Comparison of ENCODE assay signal across 9 mouse cellular contexts in genomic region chr8:61274602-61275462, GRCm38 (mm10). TPM values are rescaled to one million over a fixed set of nuclear protein-coding genes. Genes with fewer than 3 reads are reported as not detected.
DNase-seq lines count a peak whose midpoint lies in the region; ATAC-seq lines count a peak whose summit lies in the region.
"Had no signal": no experiment of that assay in that cellular context is flagged by ENCODE, and none has a peak within 500 bp of the region (broad histone marks: within the 10 kb centered on the region; RNA-seq: fewer than 3 reads in every experiment).

No protein-coding gene starts in this region.

- ATAC-seq in embryonic facial prominence, embryonic 11.5 days (replicated peaks; ENCODE audit: insufficient number of reproducible peaks, low FRiP score, low TSS enrichment, low read depth) = peak; percentile 60; the same call in 1 of the 2 replicates
- ATAC-seq in hindbrain, embryonic 13.5 days (ENCODE audit: low FRiP score) = peak; percentile 32; the same call in 1 of the 2 replicates
- ATAC-seq in limb, embryonic 15.5 days (ENCODE audit: insufficient number of reproducible peaks, low FRiP score, low TSS enrichment, low read depth) = 0 out of 2 replicates have a peak, but pooled peaks have one; percentile 30
- no peak for ATAC-seq in inflammation-experienced regulatory T-cells, adult 6 months
- ATAC-seq: Patski had no signal

- 40% methylated on average over 10 of the region's 10 CpGs for WGBS in embryonic facial prominence, embryonic 11.5 days
- 43% methylated on average over 10 of the region's 10 CpGs for WGBS in hindbrain, embryonic 13.5 days
- WGBS in limb, embryonic 15.5 days = 23% methylated on average over 10 of the region's 10 CpGs

- H3K36me3 ChIP-seq in embryonic facial prominence, embryonic 11.5 days (replicated peaks; ENCODE audit: control insufficient read depth, insufficient read depth, low read depth, low read length) = no peaks in the 10 kb centered on the region
- H3K36me3 ChIP-seq in hindbrain, embryonic 13.5 days = no peaks in the 10 kb centered on the region; the same call in 1 of the 2 replicates
- H3K36me3 ChIP-seq in limb, embryonic 15.5 days = no peaks in the 10 kb centered on the region

- H3K4me1 ChIP-seq in embryonic facial prominence, embryonic 11.5 days (ENCODE audit: control insufficient read depth, insufficient read depth, low read length) = no peaks in the 10 kb centered on the region; the same call in 1 of the 2 replicates
- H3K4me1 ChIP-seq in hindbrain, embryonic 13.5 days (replicated peaks) = peaks cover 56% of the 10 kb centered on the region
- H3K4me1 ChIP-seq in limb, embryonic 15.5 days = peaks cover 41% of the 10 kb centered on the region

- DNase-seq in MN1 (ENCODE audit: low spot score) = peak; percentile 48
- no peak for DNase-seq in embryonic facial prominence, embryonic 11.5 days (ENCODE audit: low spot score)
- DNase-seq in left cerebral cortex, postnatal 25 days (ENCODE audit: low spot score in 2 of 2) = no peak
- no peak for DNase-seq in thymus, adult 18-20 months
- no peak for DNase-seq in layer of hippocampus, adult 18-20 months (ENCODE audit: low spot score in 2 of 2)

- no peak overlapping the region for H3K4me3 ChIP-seq in embryonic facial prominence, embryonic 11.5 days (ENCODE audit: low read depth, low read length)
- no peak overlapping the region for H3K4me3 ChIP-seq in hindbrain, embryonic 13.5 days
- H3K4me3 ChIP-seq in limb, embryonic 15.5 days = no peak overlapping the region

- H3K27me3 ChIP-seq in embryonic facial prominence, embryonic 11.5 days (ENCODE audit: control insufficient read depth, insufficient read depth, low read length) = no peaks in the 10 kb centered on the region
- H3K27me3 ChIP-seq in hindbrain, embryonic 13.5 days = no peaks in the 10 kb centered on the region
- H3K27me3 ChIP-seq in limb, embryonic 15.5 days = no peaks in the 10 kb centered on the region
- H3K27me3 ChIP-seq: Patski had no signal

- no peak overlapping the region for H3K4me2 ChIP-seq in embryonic facial prominence, embryonic 11.5 days (ENCODE audit: low read depth, low read length)
- no peak overlapping the region for H3K4me2 ChIP-seq in hindbrain, embryonic 13.5 days
- H3K4me2 ChIP-seq in limb, embryonic 15.5 days = no peak overlapping the region

- H3K9ac ChIP-seq in embryonic facial prominence, embryonic 11.5 days (replicated peaks; ENCODE audit: low read length) = no peak overlapping the region
- H3K9ac ChIP-seq in hindbrain, embryonic 13.5 days = no peak overlapping the region
- no peak overlapping the region for H3K9ac ChIP-seq in limb, embryonic 15.5 days

- intact Hi-C loops in left cerebral cortex, postnatal 25 days (cut with DNase I) = no loop called here

- no peaks in the 10 kb centered on the region for H3K9me3 ChIP-seq in embryonic facial prominence, embryonic 11.5 days (replicated peaks; ENCODE audit: control insufficient read depth, low read length)
- no peaks in the 10 kb centered on the region for H3K9me3 ChIP-seq in hindbrain, embryonic 13.5 days
- no peaks in the 10 kb centered on the region for H3K9me3 ChIP-seq in limb, embryonic 15.5 days

- no peak overlapping the region; the same call in 1 of the 2 replicates for H3K27ac ChIP-seq in embryonic facial prominence, embryonic 11.5 days (replicated peaks; ENCODE audit: low read depth, low read length)
- H3K27ac ChIP-seq in hindbrain, embryonic 13.5 days = peak overlapping the region; percentile 35; the same call in 1 of the 2 replicates
- H3K27ac ChIP-seq in limb, embryonic 15.5 days = peak overlapping the region; percentile 73

RNA-seq across cellular contexts. Expression of gene Sh3rf1, which starts 51.2 kb away (rescaled TPM):
- 14.7 and 16.0 TPM in 2 replicates for polyA plus RNA-seq in embryonic facial prominence, embryonic 11.5 days (2014; fragmentation: Nextera tagmentation; extraction: Ambion mirVana)
- 30.0 and 30.5 TPM in 2 replicates for polyA plus RNA-seq in hindbrain, embryonic 13.5 days (2015; fragmentation: Nextera tagmentation; extraction: Ambion mirVana)
- 11.0 and 11.4 TPM in 2 replicates for polyA plus RNA-seq in limb, embryonic 15.5 days (2015; fragmentation: Nextera tagmentation; extraction: Ambion mirVana)
- polyA plus RNA-seq in inflammation-experienced regulatory T-cells, adult 6 months (2017; shearing (Covaris generic)) = 1 to 10 TPM; 6.4 to 9.2 (median 6.4) TPM
- 10 to 100 TPM; 36.8 to 39.8 TPM for total RNA-seq in left cerebral cortex, postnatal 25 days (2021)
- total RNA-seq in layer of hippocampus, adult 18-20 months (2021) = 10 to 100 TPM; 64.7 to 72.7 TPM
